ENCODE assay signal across 9 mouse cellular contexts in the genomic region with DNA sequence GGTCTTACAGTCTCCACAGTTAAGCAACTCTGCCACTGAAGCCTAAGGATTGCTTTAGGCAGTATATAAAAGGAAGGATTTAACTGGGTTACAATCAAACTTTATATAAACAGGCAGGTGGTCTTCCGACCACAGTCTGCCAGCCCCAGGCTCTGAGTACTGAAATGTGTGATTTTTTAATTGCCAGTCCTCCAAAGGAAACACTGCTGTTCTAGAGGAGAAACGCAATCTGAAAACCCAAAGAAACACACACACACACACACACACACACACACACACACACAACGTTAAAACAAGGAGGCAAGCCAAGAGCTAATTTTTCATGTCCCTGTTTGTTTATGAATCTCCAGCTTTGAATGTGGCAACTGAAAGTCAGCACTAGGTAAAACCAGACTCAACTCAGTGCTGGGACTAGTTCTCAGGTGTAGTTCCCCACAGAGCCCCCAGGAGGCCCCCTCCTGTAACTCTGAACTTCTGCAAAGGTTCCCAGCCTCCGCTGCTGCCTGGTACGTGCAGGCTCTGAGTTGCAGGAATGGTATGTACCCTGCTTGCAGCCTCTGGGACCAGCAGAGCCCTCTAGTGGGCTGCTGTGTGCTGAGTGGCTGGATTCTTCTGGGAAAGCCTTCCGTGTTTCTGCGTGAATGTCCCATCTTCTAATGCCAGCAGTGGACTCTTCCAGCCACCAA. TPM values are rescaled to one million over a fixed set of nuclear protein-coding genes. Genes with fewer than 3 reads are reported as not detected.
DNase-seq lines count a peak whose midpoint lies in the region; ATAC-seq and TF ChIP-seq lines count a peak whose summit lies in the region.
"Had no signal": no experiment of that assay in that cellular context is flagged by ENCODE, and none has a peak within 500 bp of the region (broad histone marks: within the 10 kb centered on the region; RNA-seq: fewer than 3 reads in every experiment).

No protein-coding gene starts in this region.

- no peak overlapping the region for H3K9ac ChIP-seq in forebrain, embryonic 14.5 days (ENCODE audit: low read length)
- H3K9ac ChIP-seq in liver, postnatal 0 days (replicated peaks) = no peak overlapping the region
- H3K9ac ChIP-seq: neural tube, embryonic 12.5 days had no signal

- no peak overlapping the region for H3K4me3 ChIP-seq in forebrain, embryonic 14.5 days (ENCODE audit: low read depth, low read length)
- H3K4me3 ChIP-seq in liver, postnatal 0 days (ENCODE audit: low read depth, low read length) = no peak overlapping the region
- H3K4me3 ChIP-seq in olfactory bulb, adult 2 months (ENCODE audit: insufficient read depth, low read depth, low read length) = no peak overlapping the region
- H3K4me3 ChIP-seq: neural tube, embryonic 12.5 days had no signal

- TF ChIP-seq EP300 in liver, postnatal 0 days (IDR thresholded peaks at IDR 0.05; ENCODE audit: low read depth) = peak; percentile 22; the same call in 1 of the 2 replicates

- 0 out of 2 replicates have a peak, but pooled peaks cover 7% of the 10 kb centered on the region for H3K36me3 ChIP-seq in forebrain, embryonic 14.5 days (ENCODE audit: control insufficient read depth, insufficient read depth, low read length)
- H3K36me3 ChIP-seq in liver, postnatal 0 days (replicated peaks; ENCODE audit: insufficient read depth, low read length) = no peaks in the 10 kb centered on the region

- TF ChIP-seq POLR2A in olfactory bulb, adult 2 months (IDR thresholded peaks at IDR 0.05; ENCODE audit: insufficient read depth, low read depth, low read length) = no peak

- peak; percentile 56 for ATAC-seq in forebrain, embryonic 14.5 days
- peak; percentile 92 for ATAC-seq in liver, postnatal 0 days

- H3K4me1 ChIP-seq in forebrain, embryonic 14.5 days (ENCODE audit: control insufficient read depth, insufficient read depth, low read length) = no peaks in the 10 kb centered on the region
- peaks cover 4% of the 10 kb centered on the region; the same call in 1 of the 2 replicates for H3K4me1 ChIP-seq in liver, postnatal 0 days (ENCODE audit: insufficient read depth)
- H3K4me1 ChIP-seq in olfactory bulb, adult 2 months (ENCODE audit: control insufficient read depth, insufficient read depth, low read length) = peaks cover 8% of the 10 kb centered on the region

- 23% methylated on average over 7 of the region's 7 CpGs for WGBS in forebrain, embryonic 14.5 days
- WGBS in liver, postnatal 0 days (ENCODE audit: insufficient replicate concordance) = 27% methylated on average over 7 of the region's 7 CpGs
- 5% methylated on average over 7 of the region's 7 CpGs for WGBS in olfactory bulb, adult 2 months

- intact Hi-C loops in heart, postnatal 10 days (cut with DNase I) = loop anchor here (1.0 to 2.0 kb wide), 2 partner anchors 24 to 42 kb away; partner anchors contain the start of genes Kctd10 and Ube3b

- no peak overlapping the region for H3K27ac ChIP-seq in forebrain, embryonic 14.5 days (ENCODE audit: low read depth, low read length)
- H3K27ac ChIP-seq in liver, postnatal 0 days (ENCODE audit: low read depth) = peak overlapping the region; percentile 16; the same call in 1 of the 2 replicates
- no peak overlapping the region for H3K27ac ChIP-seq in olfactory bulb, adult 2 months (ENCODE audit: insufficient read depth, low read depth, low read length)
- H3K27ac ChIP-seq: neural tube, embryonic 12.5 days had no signal

- no peaks in the 10 kb centered on the region for H3K27me3 ChIP-seq in forebrain, embryonic 14.5 days (replicated peaks; ENCODE audit: control insufficient read depth, insufficient read depth, low read length)
- no peaks in the 10 kb centered on the region for H3K27me3 ChIP-seq in liver, postnatal 0 days (ENCODE audit: insufficient read depth, low read length)
- H3K27me3 ChIP-seq: neural tube, embryonic 12.5 days had no signal

- peak; percentile 58 to 63 for DNase-seq in CD8-positive naive resting alpha-beta T cell, adult 2 months (ENCODE audit: low read depth in 2 of 2, low spot score in 2 of 2)
- DNase-seq in adrenal gland, adult 8-10 months = peak; percentile 74
- DNase-seq in forebrain, embryonic 14.5 days (ENCODE audit: low spot score) = peak; percentile 69
- peak; percentile 86 to 88 for DNase-seq in heart, postnatal 10 days
- peak; percentile 77 for DNase-seq in layer of hippocampus, adult 11-12 months (ENCODE audit: low spot score)
- DNase-seq in liver, postnatal 0 days = peak; percentile 81
- peak; percentile 82 for DNase-seq in thymus, postnatal 25 days

- no peaks in the 10 kb centered on the region; the same call in 1 of the 2 replicates for H3K9me3 ChIP-seq in forebrain, embryonic 14.5 days (replicated peaks; ENCODE audit: control insufficient read depth, low read length)
- no peaks in the 10 kb centered on the region for H3K9me3 ChIP-seq in liver, postnatal 0 days (ENCODE audit: low read length)
- H3K9me3 ChIP-seq: neural tube, embryonic 12.5 days had no signal

- no peak overlapping the region for H3K4me2 ChIP-seq in forebrain, embryonic 14.5 days (ENCODE audit: low read length)
- H3K4me2 ChIP-seq in liver, postnatal 0 days (ENCODE audit: low read depth, low read length) = peak overlapping the region; percentile 40; the same call in 1 of the 2 replicates
- H3K4me2 ChIP-seq: neural tube, embryonic 12.5 days had no signal

- peak; percentile 77 for TF ChIP-seq CTCF in liver, postnatal 0 days (IDR thresholded peaks at IDR 0.05; ENCODE audit: low read depth)
- TF ChIP-seq CTCF in olfactory bulb, adult 2 months (IDR thresholded peaks at IDR 0.05; ENCODE audit: insufficient read depth, low read depth, low read length) = peak; percentile 35; the same call in 1 of the 2 replicates

RNA-seq across cellular contexts. Expression of gene Kctd10, which starts 23.9 kb away (rescaled TPM):
- 10 to 100 TPM; 69.8 to 78.5 (median 71.8) TPM for total RNA-seq in adrenal gland, adult 8-10 months (2022)
- polyA plus RNA-seq in forebrain, embryonic 14.5 days (2014; fragmentation: Nextera tagmentation; extraction: Ambion mirVana) = 87.6 and 88.4 TPM in 2 replicates
- total RNA-seq in heart, postnatal 10 days (2021) = 10 to 100 TPM; 80.7 to 80.8 TPM
- 16.4 and 17.4 TPM in 2 replicates for polyA plus RNA-seq in liver, postnatal 0 days (2015; fragmentation: Nextera tagmentation; extraction: Ambion mirVana)
- not detected in 2 replicates for polyA plus RNA-seq in olfactory bulb, adult 2 months (2012; ENCODE audit: insufficient read depth, insufficient read length, low replicate concordance, missing spikeins)

RNA-seq across cellular contexts. Expression of gene Ube3b, which starts 24.0 kb away (rescaled TPM):
- total RNA-seq in adrenal gland, adult 8-10 months (2022) = 10 to 100 TPM; 74.7 to 93.2 (median 79.1) TPM
- polyA plus RNA-seq in forebrain, embryonic 14.5 days (2014; fragmentation: Nextera tagmentation; extraction: Ambion mirVana) = 35.9 and 43.1 TPM in 2 replicates
- 10 to 100 TPM; 68.1 to 70.7 TPM for total RNA-seq in heart, postnatal 10 days (2021)
- polyA plus RNA-seq in liver, postnatal 0 days (2015; fragmentation: Nextera tagmentation; extraction: Ambion mirVana) = 11.1 and 11.3 TPM in 2 replicates
- 59.2 and 294 TPM in 2 replicates for polyA plus RNA-seq in olfactory bulb, adult 2 months (2012; ENCODE audit: insufficient read depth, insufficient read length, low replicate concordance, missing spikeins)

Comparison
In these comparisons a context has a peak if more than half of its experiments do, and no peak if none do; other contexts are left out.
1. RNA of gene Kctd10, which starts 23.9 kb away (polyA plus RNA-seq): 87.6 to 88.4 TPM in forebrain, embryonic 14.5 days and 16.4 to 17.4 TPM in liver, postnatal 0 days; not detected in olfactory bulb, adult 2 months; every median in the first group is over 10 times any median in the second.
2. Peak in every context shown above with its lines, with median percentiles within 50 percentile points of each other: DNase-seq.